Mouse (Mus musculus): ENCODE results near the gene Impdh1.
"Not testable (repeated sequence)": the region's sequence is repeated elsewhere in the genome, so short reads cannot be mapped to it uniquely, and the experiment has no call there.

- TF ChIP-seq CTCF (conservative IDR thresholded peaks at IDR 0.05; ENCODE audit: insufficient read depth, insufficient read length, low read depth, low read length); POLR2A (IDR thresholded peaks at IDR 0.05; ENCODE audit: low read depth, low read length): not testable (repeated sequence)
Measured at GRCm38 (mm10) chr6:29161291-29161690, 54.9 kb downstream of the Impdh1 start.
